Mouse (Mus musculus): ENCODE data around the gene Axdnd1. TPM values are rescaled to one million over a fixed set of nuclear protein-coding genes. Genes with fewer than 3 reads are reported as not detected.
A peak's percentile ranks its signal among the peaks of the same experiment; 100 is the strongest.
"Not testable (repeated sequence)": the region's sequence is repeated elsewhere in the genome, so short reads cannot be mapped to it uniquely, and the experiment has no call there.

The Axdnd1 gene
- polyA plus RNA-seq, 1 experiment from 2014 or later: 0.13 TPM

DNA sequence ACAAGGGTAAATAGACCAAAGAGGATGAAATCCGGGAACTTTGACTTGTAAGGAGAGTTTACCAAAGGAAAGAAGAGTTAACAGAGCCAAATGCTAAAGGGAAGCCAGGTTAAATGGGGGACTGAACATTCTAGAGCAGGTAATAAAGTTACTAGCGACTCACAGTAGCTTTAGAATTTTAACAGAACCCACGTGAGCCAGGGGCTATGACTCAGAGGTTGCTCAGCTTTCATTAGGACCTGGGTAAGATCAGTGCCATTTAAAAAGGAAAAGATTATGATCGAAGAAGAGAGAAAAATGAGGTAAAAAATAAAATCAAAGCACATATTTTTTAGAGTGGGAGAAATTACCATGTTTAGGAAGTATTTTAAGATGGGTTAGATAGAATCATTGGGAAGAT is 80.1 kb downstream of the Axdnd1 start:
- Histone ChIP-seq H3K4me2 (no peak overlapping the region), H3K27ac (ENCODE audit: poor library complexity, severe bottlenecking) (no peak overlapping the region), H3K9ac (no peak overlapping the region), H3K9me3 (replicated peaks) (peaks cover 5% of the 10 kb centered on the region; the same call in 1 of the 2 replicates), H3K27me3 (replicated peaks) (no peaks in the 10 kb centered on the region), H3K4me3 (no peak overlapping the region), H3K36me3 (no peaks in the 10 kb centered on the region), H3K4me1 (replicated peaks) (0 out of 2 replicates have a peak, but pooled peaks cover 4% of the 10 kb centered on the region)
- no peak for ATAC-seq (ENCODE audit: insufficient number of reproducible peaks, low FRiP score)
- 63% methylated on average over 4 of the region's 4 CpGs for WGBS

DNA sequence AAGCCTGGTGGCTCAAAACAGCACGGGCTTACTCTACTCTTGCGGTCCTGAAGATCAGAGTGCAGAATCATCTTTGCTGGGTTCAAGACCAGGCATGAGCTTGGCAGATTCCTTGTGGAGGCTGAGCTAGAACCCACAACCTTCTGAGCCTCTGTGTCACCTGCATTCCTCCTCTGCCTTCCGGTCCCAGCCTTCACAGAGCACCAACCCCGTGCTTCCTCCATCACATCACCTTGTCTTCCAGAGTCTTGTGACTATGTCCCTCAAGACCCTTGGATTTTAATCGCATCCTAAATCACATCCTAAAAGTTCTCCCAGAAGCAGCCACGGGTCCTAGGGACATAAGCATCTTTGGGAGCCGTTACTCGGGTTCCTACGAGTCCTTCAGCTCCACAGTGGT is 97.8 kb downstream of the Axdnd1 start:
- Histone ChIP-seq H3K27ac (ENCODE audit: poor library complexity, severe bottlenecking) (no peak overlapping the region), H3K9me3 (replicated peaks) (no peaks in the 10 kb centered on the region), H3K4me2 (no peak overlapping the region), H3K36me3 (no peaks in the 10 kb centered on the region), H3K4me3 (no peak overlapping the region), H3K4me1 (replicated peaks) (no peaks in the 10 kb centered on the region), H3K9ac (no peak overlapping the region), H3K27me3 (replicated peaks) (no peaks in the 10 kb centered on the region)
- ATAC-seq (ENCODE audit: insufficient number of reproducible peaks, low FRiP score): no peak
- WGBS: 79% methylated on average over 9 of the region's 9 CpGs

DNA sequence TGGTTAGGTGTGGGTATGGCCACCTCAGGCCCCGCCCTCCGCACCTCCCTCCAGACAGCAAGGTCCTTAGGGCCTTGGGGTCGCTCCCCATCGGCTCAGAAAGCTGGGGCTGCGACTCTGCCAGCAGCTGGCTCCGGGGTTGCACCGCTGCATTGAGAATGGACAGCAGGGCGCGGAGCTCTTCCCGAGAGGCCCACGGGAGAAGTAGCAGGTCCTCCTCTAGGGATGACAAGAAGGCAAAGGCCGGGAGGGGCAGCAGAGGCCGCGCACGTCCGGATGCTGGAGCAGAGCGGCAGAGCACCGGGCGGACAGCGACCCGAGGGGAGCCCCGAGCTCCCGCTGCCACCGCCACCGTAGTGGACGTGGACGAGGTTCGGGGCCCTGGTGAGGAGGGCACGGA is 110.3 kb downstream of the Axdnd1 start, which contains the start of gene Nphs2:
Gene Nphs2, plus strand, starts transcription at position 98 of the 400 bp plus-strand sequence.
- Histone ChIP-seq H3K27me3 (replicated peaks) (peaks cover 68% of the 10 kb centered on the region), H3K9me3 (replicated peaks) (no peaks in the 10 kb centered on the region), H3K4me3 (peak within 1 kb of the TSS; percentile 37), H3K4me1 (replicated peaks) (no peaks in the 10 kb centered on the region), H3K27ac (ENCODE audit: poor library complexity, severe bottlenecking) (no peak within 1 kb of the TSS), H3K9ac (peak within 1 kb of the TSS; percentile 32; the same call in 1 of the 2 replicates), H3K4me2 (peak within 1 kb of the TSS; percentile 69), H3K36me3 (no peaks in the 10 kb centered on the region)
- no peak for ATAC-seq (ENCODE audit: insufficient number of reproducible peaks, low FRiP score)
- 3% methylated on average over 29 of the region's 29 CpGs for WGBS

DNA sequence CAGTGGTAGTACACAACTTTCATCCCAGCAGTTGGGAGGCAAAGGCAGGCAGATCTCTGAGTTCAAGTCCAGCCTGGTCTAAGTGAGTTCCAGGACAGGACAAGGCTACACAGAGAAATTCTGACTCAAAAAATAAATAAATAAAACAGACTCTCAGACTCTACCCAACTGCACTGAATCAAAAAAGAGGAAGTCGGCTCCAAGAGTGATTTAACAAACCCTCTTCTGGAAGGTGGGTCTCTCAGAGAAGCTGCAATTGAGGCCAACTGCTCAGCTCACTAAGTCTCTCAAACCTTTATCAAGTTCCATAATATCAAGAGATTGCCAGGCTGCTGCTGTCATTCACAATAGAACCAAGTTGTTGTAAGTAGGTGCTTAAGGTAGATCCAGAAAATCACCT is 112.4 kb downstream of the Axdnd1 start:
- WGBS: 58% methylated on average over 1 of the region's 1 CpGs
- H3K36me3 ChIP-seq: no peaks in the 10 kb centered on the region
- H3K27me3 ChIP-seq (replicated peaks): peaks cover 86% of the 10 kb centered on the region
- no peak overlapping the region for H3K27ac ChIP-seq (ENCODE audit: poor library complexity, severe bottlenecking)
- no peak overlapping the region for H3K4me2 ChIP-seq
- H3K9ac ChIP-seq: no peak overlapping the region
- no peak for ATAC-seq (ENCODE audit: insufficient number of reproducible peaks, low FRiP score)
- H3K4me3 ChIP-seq: no peak overlapping the region
- H3K9me3 ChIP-seq (replicated peaks): no peaks in the 10 kb centered on the region
- peaks cover under 1% of the 10 kb centered on the region; the same call in 1 of the 2 replicates for H3K4me1 ChIP-seq (replicated peaks)

DNA sequence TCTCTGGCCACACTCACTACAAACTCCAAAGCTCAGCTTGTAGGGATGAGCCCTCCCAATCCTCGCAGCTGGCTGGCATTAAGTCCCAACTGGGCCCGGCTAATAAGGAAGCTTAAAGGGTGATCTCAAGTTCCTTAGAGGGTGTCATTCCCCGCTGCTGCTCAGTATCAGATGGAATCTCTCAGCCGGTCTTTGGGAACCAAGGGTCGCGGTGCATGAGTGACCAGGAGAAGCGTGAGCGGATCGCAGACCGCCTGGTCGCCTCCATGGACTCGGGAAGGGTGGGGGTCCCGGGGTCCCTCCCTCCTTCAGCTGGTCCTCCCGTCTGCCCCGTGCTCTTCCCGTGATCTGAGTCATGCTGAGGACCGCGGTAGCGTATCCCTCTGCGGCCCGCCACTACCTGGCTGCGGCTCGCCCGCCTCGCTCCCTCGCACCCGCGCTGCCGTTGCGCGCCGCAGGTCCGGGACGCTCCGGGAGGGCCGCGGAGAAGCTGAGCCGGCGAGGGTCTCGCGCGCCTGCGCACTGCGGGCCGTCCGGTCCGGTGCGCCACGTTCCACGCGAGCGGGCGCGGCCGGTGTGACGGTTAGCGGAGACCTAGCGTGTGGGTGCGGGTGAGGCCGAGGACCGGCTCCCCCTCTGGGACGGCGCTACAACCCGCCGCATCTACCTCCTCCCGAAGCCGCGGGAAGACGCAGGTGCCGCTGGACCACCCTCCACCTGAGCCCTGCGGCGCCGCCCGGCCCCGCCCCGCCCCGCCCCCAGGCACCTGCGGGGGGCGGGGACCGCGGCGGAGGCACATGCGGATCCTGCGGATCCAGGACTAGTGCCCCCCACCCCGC is 117.8 kb downstream of the Axdnd1 start, which contains the start of gene Tdrd5:
Gene Tdrd5, minus strand, starts transcription at position 754 of the 839 bp plus-strand sequence.
- Histone ChIP-seq H3K4me3 (peak within 1 kb of the TSS; percentile 69), H3K9me3 (replicated peaks) (no peaks in the 10 kb centered on the region), H3K4me1 (replicated peaks) (peaks cover 3% of the 10 kb centered on the region), H3K36me3 (no peaks in the 10 kb centered on the region), H3K27ac (ENCODE audit: poor library complexity, severe bottlenecking) (no peak within 1 kb of the TSS), H3K9ac (peak within 1 kb of the TSS; percentile 65), H3K27me3 (replicated peaks) (peaks cover 68% of the 10 kb centered on the region), H3K4me2 (peak within 1 kb of the TSS; percentile 99)
- ATAC-seq (ENCODE audit: insufficient number of reproducible peaks, low FRiP score): peak; percentile 39
- under 1% methylated on average over 84 of the region's 85 CpGs for WGBS

DNA sequence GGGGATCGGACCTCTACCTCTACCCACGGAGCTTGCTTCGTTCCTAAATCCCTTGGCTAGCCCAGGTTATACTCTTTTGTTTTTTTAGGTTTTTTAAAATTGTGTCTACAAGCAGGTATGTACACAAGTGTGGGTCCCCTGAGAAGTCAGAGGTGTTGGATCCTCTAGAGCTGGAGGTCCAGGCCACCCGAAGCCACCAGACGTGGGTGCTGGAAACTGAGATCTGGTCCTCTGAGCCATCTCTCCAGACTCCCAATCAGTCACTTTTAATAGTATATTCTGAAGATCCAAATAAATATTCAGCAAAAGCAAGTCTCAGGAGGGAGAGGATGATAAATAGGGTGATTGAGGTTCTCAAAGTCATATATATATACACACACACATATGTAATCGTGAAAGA is 130.9 kb downstream of the Axdnd1 start:
- H3K9me3 ChIP-seq (replicated peaks): no peaks in the 10 kb centered on the region
- no peak for ATAC-seq (ENCODE audit: insufficient number of reproducible peaks, low FRiP score)
- no peak overlapping the region for H3K4me3 ChIP-seq
- no peak overlapping the region for H3K4me2 ChIP-seq
- no peak overlapping the region for H3K9ac ChIP-seq
- no peak overlapping the region for H3K27ac ChIP-seq (ENCODE audit: poor library complexity, severe bottlenecking)
- H3K27me3 ChIP-seq (replicated peaks): no peaks in the 10 kb centered on the region
- WGBS: 90% methylated on average over 6 of the region's 6 CpGs
- no peaks in the 10 kb centered on the region; the same call in 1 of the 2 replicates for H3K4me1 ChIP-seq (replicated peaks)
- no peaks in the 10 kb centered on the region for H3K36me3 ChIP-seq

DNA sequence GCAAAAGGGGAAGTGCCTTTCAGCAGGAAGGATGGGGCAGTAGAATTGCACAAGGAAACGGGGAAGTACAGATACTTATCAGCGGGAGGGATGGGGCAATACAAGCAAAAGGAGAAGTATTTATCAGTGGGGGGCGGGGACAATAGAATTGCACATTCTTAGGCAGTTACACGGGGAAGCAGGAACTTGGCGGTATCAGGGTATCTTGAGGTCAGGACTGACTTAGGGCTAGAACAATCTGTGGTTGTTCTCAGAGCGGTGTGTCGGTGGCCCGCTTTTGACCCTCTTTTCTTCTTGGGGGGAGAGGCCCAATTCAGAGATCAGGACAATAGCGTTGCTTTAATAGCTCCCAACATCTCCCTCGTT is 131.8 kb downstream of the Axdnd1 start:
- H3K4me2 ChIP-seq; H3K9me3 ChIP-seq (replicated peaks); H3K27ac ChIP-seq (ENCODE audit: poor library complexity, severe bottlenecking); H3K27me3 ChIP-seq (replicated peaks); H3K9ac ChIP-seq; H3K4me1 ChIP-seq (replicated peaks); ATAC-seq (ENCODE audit: insufficient number of reproducible peaks, low FRiP score); H3K4me3 ChIP-seq; H3K36me3 ChIP-seq: not testable (repeated sequence)
- 47% methylated on average over 10 of the region's 10 CpGs for WGBS

DNA sequence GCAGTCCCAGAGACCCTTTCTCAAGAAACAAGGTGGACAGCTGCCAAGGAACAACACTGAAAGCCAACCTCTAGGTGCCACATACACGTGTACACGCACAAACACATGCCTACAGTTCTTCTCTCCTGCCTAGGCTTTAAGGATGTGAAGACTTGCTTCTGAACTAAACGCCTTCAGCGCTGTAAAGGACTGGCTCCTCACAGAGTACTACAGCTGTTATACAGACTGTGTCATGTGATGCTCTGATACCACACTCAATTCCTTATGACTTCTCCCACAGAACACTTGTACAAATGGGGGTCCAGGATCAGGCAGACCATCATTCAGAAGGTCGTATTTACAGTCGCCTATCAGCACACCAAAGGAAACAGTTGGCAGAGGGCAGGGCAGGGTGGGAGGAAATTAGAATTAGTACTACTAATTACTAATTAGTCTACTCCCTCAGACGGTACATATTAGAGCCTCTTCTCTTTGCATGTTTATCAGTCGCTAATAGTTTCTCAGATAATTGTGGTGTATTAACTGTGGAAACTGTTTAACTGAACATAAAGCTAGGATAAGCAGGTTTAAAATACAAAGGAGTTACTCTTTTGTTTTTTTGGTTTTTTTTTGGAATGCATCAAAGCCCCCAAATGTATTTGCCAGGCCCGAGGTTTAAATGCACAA is 132.3 kb downstream of the Axdnd1 start:
- H3K27me3 ChIP-seq (replicated peaks): no peaks in the 10 kb centered on the region
- 73% methylated on average over 9 of the region's 9 CpGs for WGBS
- H3K9me3 ChIP-seq (replicated peaks): no peaks in the 10 kb centered on the region
- no peak overlapping the region for H3K4me3 ChIP-seq
- H3K36me3 ChIP-seq: no peaks in the 10 kb centered on the region
- no peak for ATAC-seq (ENCODE audit: insufficient number of reproducible peaks, low FRiP score)
- H3K27ac ChIP-seq (ENCODE audit: poor library complexity, severe bottlenecking): no peak overlapping the region
- peaks cover 5% of the 10 kb centered on the region for H3K4me1 ChIP-seq (replicated peaks)
- H3K4me2 ChIP-seq: no peak overlapping the region
- H3K9ac ChIP-seq: no peak overlapping the region

DNA sequence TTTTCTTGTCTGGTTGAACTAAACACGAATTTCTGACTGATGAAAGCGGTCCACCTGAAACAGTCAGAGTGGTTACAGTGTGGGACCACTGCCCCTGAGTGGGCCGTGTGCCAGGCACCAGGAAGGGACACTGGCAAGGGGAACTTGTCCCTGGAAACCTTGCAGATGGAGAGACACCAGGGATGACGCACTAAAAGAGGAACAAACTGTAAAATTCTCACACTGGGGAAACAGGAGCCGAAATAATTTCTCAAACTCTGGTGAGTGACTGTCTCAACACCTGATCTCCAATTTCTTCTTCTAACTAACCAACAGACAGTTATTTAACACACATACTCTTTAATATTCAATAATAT is 135.4 kb downstream of the Axdnd1 start:
- Histone ChIP-seq H3K27me3 (replicated peaks) (no peaks in the 10 kb centered on the region), H3K4me3 (no peak overlapping the region), H3K36me3 (no peaks in the 10 kb centered on the region), H3K4me1 (replicated peaks) (peaks cover 7% of the 10 kb centered on the region), H3K9me3 (replicated peaks) (no peaks in the 10 kb centered on the region), H3K4me2 (no peak overlapping the region), H3K27ac (ENCODE audit: poor library complexity, severe bottlenecking) (no peak overlapping the region), H3K9ac (no peak overlapping the region)
- no peak for ATAC-seq (ENCODE audit: insufficient number of reproducible peaks, low FRiP score)
- WGBS: 82% methylated on average over 5 of the region's 5 CpGs

DNA sequence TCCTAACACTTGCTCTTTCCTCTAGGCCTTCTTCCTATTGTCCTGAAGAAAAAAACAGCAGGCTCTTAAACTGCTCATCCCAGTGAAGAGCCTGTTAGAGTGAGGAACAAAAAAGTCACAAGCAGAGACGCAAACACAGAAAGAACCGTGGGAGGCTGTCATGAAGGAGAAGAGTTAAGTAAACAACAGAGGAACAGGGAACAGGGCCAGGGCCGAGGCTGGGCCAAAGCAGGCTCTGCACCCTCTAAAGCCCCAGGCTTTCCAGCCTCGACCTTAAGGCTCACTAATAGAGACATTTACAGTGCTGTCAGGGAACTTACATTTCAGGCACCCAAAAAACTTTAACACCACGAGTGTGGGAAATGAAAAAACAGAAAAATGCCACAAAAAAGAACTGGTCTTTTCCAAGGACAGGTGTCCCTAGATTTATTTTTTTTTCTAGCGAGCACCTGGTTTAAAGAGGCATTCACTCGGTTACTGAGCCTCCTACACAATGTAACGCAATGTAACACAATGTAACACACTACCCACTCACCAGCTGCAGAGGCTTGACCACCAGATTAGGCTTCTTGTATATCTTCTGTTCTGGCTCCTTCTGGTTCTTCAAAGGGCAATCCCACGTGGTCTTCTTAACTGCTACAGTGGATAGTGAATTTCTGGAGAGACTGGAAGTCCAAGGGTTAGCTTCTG is 136.0 kb downstream of the Axdnd1 start:
- ATAC-seq (ENCODE audit: insufficient number of reproducible peaks, low FRiP score): no peak
- H3K36me3 ChIP-seq: no peaks in the 10 kb centered on the region
- no peak overlapping the region for H3K27ac ChIP-seq (ENCODE audit: poor library complexity, severe bottlenecking)
- no peaks in the 10 kb centered on the region for H3K27me3 ChIP-seq (replicated peaks)
- 48% methylated on average over 9 of the region's 9 CpGs for WGBS
- no peak overlapping the region for H3K4me3 ChIP-seq
- no peak overlapping the region for H3K4me2 ChIP-seq
- no peak overlapping the region for H3K9ac ChIP-seq
- H3K4me1 ChIP-seq (replicated peaks): peaks cover 7% of the 10 kb centered on the region
- H3K9me3 ChIP-seq (replicated peaks): no peaks in the 10 kb centered on the region

DNA sequence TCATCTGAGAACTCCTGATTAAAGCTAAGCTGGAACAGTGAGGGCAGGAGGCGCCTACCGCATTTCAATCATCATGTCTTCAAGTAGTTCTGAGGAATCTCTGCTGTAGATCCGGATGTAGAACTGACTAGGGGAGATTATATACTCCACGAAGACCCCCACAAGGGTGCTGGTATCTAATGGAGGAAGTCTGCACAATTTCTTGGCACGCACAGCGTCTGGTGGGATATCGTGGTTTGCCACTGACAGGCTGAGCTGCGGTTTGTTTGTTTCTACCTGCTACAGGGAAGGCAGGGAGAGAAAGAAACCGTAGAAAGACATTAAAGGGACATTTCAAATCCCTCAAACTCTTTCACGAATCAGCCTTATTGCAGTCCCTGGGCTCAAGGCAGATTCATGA is 136.8 kb downstream of the Axdnd1 start:
- ATAC-seq (ENCODE audit: insufficient number of reproducible peaks, low FRiP score): no peak
- no peaks in the 10 kb centered on the region for H3K9me3 ChIP-seq (replicated peaks)
- peak overlapping the region; percentile 22; the same call in 1 of the 2 replicates for H3K4me2 ChIP-seq
- H3K36me3 ChIP-seq: no peaks in the 10 kb centered on the region
- H3K4me3 ChIP-seq: no peak overlapping the region
- H3K27ac ChIP-seq (ENCODE audit: poor library complexity, severe bottlenecking): no peak overlapping the region
- H3K9ac ChIP-seq: no peak overlapping the region
- no peaks in the 10 kb centered on the region for H3K27me3 ChIP-seq (replicated peaks)
- WGBS: 29% methylated on average over 10 of the region's 10 CpGs
- peaks cover 7% of the 10 kb centered on the region for H3K4me1 ChIP-seq (replicated peaks)
